Mouse (Mus musculus): ENCODE measurements around the gene Olfr1371.

DNA sequence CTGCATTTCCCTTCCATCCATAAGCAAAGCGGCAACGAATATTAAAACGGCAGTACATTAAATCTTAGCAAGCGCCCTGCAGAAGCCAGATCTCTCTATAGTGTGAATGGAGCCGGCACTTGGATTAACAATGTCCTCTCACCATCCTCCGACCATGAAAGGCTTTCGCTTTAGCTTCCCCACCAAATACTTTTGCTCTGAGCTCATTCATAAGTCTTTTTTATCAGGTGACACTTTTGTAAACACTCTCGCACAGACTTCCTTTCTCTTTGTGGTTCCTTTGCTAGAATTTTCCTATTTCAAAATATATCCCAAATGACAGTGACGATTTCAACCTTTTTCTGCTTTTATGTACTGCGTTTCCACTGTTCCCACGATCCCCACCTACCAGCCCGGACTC is 45.3 kb downstream of the Olfr1371 start:
- TF ChIP-seq POLR2A (IDR thresholded peaks at IDR 0.05; ENCODE audit: borderline replicate concordance, control insufficient read depth, low read depth, low read length) (no peak), CTCF (IDR thresholded peaks at IDR 0.05; ENCODE audit: control insufficient read depth, insufficient read depth, low read length) (no peak)

All from bone marrow, adult 2 months (tissue).